Mouse (Mus musculus): ENCODE measurements around the gene Sat2.

Sat2 gene

GRCm38 (mm10) chr11:69621571-69622268 lies at the start of gene Sat2:
Sat2 (plus strand) TSS chr11:69622024.
- in situ Hi-C loops (cut with MseI, MboI) = no loop called here

DNA sequence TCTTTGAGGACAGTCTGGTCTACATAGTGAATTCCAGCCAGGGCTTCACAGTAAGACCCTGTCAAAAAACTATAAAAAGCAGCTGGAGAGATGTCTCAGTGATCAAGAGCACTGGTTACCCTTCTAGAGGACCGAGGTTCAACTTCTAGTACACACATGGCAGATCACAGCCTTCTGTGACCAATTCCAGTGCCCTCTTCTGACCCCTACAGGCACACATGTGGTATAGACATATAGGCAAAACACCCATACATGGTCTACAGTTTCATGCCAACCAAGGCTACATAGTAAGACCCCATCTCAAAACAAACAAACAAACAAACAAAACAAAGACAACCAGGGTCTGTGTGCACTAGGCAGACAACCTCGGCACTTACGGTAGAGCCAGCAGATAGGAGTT lies 46.6 kb upstream of the Sat2 start:
- in situ Hi-C loops (cut with MseI, MboI) = loop anchor here in 1 of 2 experiments (5.0 kb wide), 1 partner anchor 38 kb away; no protein-coding TSS in a partner anchor

GRCm38 (mm10) chr11:69576307-69576706 lies 45.5 kb upstream of the Sat2 start:
- in situ Hi-C loops (cut with MseI, MboI) = loop anchor here in 1 of 2 experiments (5.0 kb wide), 1 partner anchor 39 kb away; no protein-coding TSS in a partner anchor

- in situ Hi-C loops (cut with MseI, MboI) = loop anchor here in 1 of 2 experiments (5.0 kb wide), 1 partner anchor 41 kb away; no protein-coding TSS in a partner anchor
Observed at GRCm38 (mm10) chr11:69578301-69578700, 43.5 kb upstream of the Sat2 start.

DNA sequence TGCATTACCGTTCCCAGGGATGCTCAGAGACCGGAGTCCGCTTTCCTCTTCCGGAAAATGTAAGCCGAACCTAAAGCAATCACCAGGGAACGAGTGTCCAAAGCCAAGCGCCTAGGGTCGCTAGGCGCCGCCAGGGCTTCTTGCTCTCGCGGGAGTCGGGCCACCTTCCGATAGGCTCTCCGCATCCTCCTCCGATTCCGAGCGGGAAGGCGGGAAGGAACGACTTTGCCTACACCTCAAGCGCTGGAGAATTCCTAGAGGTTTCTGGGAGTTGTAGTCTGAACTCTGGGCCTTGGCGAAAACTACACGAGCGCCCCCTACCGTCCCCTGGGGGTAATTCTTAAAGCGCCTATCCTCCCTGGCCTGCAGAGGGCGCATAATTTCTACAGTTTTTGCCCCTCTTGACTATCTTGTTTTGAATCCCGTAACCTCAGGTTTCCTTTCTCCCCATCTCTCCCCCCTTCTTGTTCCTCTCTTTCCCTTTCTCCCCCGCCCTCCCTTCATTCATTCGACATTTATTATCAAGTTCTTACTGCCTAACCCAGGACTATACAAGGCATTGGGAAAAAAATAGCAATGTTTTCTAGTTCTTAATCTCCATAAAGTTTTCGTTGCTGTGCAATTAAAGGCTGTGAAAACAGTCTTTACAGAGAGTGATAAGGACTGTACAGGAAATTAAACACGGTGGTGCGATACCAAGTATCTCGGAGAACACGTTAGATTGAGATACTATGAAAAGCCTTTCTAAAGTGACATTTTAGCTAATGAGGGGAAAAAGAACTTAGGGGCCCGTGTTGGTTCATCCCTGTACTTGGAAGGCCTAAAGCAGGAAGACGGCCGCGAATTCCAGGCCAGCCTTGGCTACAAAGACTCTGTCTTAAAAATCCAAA lies 42.5 kb upstream of the Sat2 start:
- in situ Hi-C loops (cut with MseI, MboI) = loop anchor here in 1 of 2 experiments (5.0 kb wide), 1 partner anchor 42 kb away; no protein-coding TSS in a partner anchor

DNA sequence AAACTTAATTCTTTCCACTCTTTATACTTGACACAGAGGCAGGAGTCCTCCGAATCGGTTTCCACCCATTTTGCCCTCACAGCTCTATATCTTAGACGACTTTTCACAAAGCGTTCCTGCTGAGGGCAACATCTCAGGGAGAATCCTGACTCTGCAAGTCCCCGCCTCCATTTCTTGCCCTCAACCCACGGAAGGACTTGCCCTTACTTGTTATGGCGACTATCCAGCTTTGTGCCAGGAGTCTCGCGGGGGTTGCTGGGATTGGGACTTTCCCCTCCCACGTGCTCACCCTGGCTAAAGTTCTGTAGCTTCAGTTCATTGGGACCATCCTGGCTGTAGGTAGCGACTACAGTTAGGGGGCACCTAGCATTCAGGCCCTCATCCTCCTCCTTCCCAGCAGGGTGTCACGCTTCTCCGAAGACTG lies 41.7 kb upstream of the Sat2 start, which contains the start of the genes Wrap53 and Trp53:
TSS of gene Wrap53 (minus strand) at position 165 of the 424 bp plus-strand sequence.
TSS of gene Trp53 (plus strand) at position 269 of the 424 bp plus-strand sequence.
- in situ Hi-C loops (cut with MseI, MboI) = no loop called here

DNA sequence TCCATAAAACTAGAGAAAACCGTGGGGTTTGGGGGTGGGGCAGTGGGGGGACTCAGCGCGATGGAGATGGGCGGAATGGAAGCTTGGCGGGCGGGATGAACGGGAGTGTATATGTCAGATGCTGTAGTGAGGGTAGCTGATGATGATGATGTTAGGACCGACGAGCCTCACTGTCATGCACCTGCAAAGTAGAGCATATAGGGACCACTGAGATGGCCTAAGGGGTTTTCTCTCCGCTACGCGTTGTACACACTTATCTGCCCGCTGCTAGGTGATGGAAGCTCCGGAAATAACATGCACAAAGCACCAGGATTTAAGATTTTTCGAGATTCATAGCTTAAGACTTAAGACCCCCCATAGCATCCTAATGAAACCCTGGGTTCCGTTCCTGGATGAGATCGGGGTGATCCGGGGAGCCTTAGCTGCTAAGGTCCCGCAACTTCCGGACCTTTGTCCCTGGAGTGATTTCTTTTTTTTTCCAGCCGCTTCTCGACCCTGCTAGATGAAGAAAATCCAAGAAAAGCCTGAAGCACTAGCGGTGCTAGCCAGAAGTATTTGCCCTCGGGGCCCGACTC lies 41.2 kb upstream of the Sat2 start:
- in situ Hi-C loops (cut with MseI, MboI) = no loop called here

GRCm38 (mm10) chr11:69581147-69581688 lies 40.6 kb upstream of the Sat2 start:
- in situ Hi-C loops (cut with MseI, MboI) = no loop called here

GRCm38 (mm10) chr11:69581814-69582213 lies 40.0 kb upstream of the Sat2 start:
- in situ Hi-C loops (cut with MseI, MboI) = no loop called here

- in situ Hi-C loops (cut with MseI, MboI) = no loop called here
Observed at GRCm38 (mm10) chr11:69582230-69582805, 39.5 kb upstream of the Sat2 start.

- in situ Hi-C loops (cut with MseI, MboI) = no loop called here
Observed at GRCm38 (mm10) chr11:69584008-69584407, 37.8 kb upstream of the Sat2 start.

DNA sequence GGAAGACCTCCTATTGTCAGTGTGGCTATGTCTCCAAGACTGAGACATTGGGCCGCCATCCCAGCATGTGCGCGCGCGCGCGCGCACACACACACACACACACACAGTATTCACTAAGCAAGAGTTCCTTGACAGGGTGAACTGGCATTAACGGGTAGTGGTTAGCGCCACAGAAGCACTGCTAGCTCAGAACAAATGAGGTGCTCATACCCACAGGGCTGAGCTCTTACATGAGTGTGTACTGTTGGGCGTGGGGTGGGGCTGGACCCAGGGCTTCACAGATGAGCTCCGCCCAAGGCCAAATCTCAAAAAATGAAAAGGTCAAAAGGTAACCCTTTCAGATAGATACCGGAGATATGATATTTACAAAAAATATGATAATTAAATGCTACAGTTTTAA lies 36.9 kb upstream of the Sat2 start:
- in situ Hi-C loops (cut with MseI, MboI) = no loop called here

DNA sequence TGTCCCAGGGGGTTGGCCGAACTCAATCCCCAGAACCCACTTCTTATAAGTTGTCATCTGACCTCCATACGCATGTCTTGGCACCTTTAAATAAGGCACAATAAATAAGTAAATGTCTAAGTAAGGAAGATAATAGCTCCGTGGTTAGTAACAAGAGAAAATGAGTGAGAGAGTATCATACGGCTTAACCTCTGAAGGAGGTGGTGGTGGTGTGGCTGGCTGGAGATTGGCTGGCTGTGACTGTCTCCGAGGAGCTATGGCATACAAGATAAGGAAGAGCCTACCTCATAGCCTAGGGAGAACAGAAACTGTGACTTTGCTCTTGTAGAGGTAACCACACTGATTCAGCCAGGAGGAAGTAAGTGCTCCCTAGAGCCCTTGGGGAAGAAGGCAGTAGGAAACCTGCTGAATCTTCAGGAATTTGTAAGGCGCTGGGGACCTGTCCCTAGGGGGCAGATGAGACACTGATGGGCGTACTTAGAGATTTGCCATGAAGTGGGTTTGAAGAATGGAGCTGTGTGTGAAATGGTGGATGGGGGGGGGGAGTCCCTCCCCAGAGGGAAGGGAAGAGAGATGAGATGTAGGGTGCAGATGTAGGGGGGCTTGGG lies 36.0 kb upstream of the Sat2 start:
- in situ Hi-C loops (cut with MseI, MboI) = no loop called here

- in situ Hi-C loops (cut with MseI, MboI) = no loop called here
Observed at GRCm38 (mm10) chr11:69589207-69589834, 32.5 kb upstream of the Sat2 start.

DNA sequence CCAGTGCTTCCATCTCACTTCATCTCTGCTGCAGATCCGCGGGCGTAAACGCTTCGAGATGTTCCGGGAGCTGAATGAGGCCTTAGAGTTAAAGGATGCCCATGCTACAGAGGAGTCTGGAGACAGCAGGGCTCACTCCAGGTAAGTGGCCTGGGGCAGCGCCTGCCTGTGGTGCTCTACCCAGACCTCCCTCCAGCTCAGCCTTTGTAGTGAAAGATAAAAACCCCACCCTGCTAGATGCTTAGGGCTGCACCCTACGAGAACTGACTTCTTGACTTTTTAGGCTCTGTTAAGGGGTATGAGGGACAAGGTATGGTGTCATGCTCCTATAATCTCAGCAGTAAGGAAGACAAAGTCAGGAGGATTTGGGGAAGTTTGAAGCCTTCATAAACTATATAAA lies 31.2 kb upstream of the Sat2 start:
- in situ Hi-C loops (cut with MseI, MboI) = no loop called here

- in situ Hi-C loops (cut with MseI, MboI) = no loop called here
Observed at GRCm38 (mm10) chr11:69591424-69591823, 30.4 kb upstream of the Sat2 start.

GRCm38 (mm10) chr11:69591899-69592637 lies 29.8 kb upstream of the Sat2 start:
- in situ Hi-C loops (cut with MseI, MboI) = no loop called here

- in situ Hi-C loops (cut with MseI, MboI) = no loop called here
Observed at GRCm38 (mm10) chr11:69592799-69593198, 29.0 kb upstream of the Sat2 start.

GRCm38 (mm10) chr11:69594853-69595252 lies 27.0 kb upstream of the Sat2 start:
- in situ Hi-C loops (cut with MseI, MboI) = no loop called here

GRCm38 (mm10) chr11:69599436-69599835 lies 22.4 kb upstream of the Sat2 start:
- in situ Hi-C loops (cut with MseI, MboI) = no loop called here
